Mouse (Mus musculus): ENCODE measurements at regions not wholly inside any gene's neighbourhood (a gene's known extent, or its start where the extent isn't known, plus 50 kb on each side); places are given as distances from the start of the nearest gene placed in this dataset.

DNA sequence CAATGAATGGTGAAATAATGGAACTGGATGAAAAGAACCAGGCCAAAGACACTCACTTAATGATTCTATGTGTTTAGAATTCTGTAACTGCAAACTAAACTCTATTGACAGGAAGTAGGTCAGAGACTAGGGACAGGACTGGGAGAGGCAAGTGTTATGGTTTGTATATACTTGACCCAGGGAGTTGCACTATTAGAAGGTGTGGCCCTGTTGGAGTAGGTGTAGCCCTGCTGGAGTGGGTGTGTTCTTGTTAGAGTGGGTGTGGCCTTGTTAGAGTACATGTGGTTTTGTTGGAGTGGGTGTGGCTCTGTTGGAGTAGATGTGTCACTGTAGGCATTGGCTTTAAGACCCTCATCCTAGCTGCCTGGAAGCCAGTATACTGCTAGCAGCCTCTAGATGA lies 93.0 kb upstream of the Npas2 start:
- no peak for TF ChIP-seq POLR2A (IDR thresholded peaks at IDR 0.05; ENCODE audit: control insufficient read depth, low read depth, low read length)
- TF ChIP-seq CTCF (IDR thresholded peaks at IDR 0.05; ENCODE audit: control insufficient read depth, insufficient read depth, insufficient replicate concordance, low read depth, low read length) = no peak

Measured in testis, adult 2 months (tissue).